Mouse (Mus musculus) stomach, postnatal 0 days (tissue): ENCODE measurements around the gene Pdss2.

ENCODE experiments used
- CTCF ChIP-seq: IDR thresholded peaks from 2 replicates; pipeline ENCODE4 v1.5.1; 2016; ENCODE audit warnings: antibody characterized with exemption, low read depth, mild to moderate bottlenecking, moderate library complexity
- EP300 ChIP-seq: optimal IDR thresholded peaks from 2 replicates; pipeline ENCODE3; 2016; ENCODE audit warnings: antibody characterized with exemption

DNA sequence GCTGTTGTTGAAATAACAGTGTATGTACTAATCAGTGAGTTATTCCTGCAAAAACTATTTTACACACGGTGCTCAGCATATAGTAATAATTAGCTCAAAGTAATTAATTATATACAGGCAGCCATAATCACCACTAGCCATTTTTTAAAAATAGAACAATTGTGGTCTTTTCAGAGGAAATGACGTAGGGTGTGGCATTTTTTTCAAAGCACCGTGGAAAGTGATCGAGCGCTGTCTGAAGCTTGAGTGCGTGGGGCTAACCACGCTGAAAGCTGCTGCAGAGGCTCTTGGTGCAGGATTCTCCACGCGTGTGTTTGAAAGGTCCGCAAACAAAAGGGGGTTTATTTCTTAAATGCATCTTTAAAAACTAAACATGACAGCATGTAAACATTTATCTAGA lies 118.5 kb downstream of the Pdss2 start:
- no peak for TF ChIP-seq EP300
- TF ChIP-seq CTCF: no peak
